Mouse (Mus musculus) E14TG2a.4 (cell line): ENCODE data around the gene Sh3bp4.

ENCODE experiments used
- H3K27me3 ChIP-seq: 2 replicates; pipeline ENCODE4 v1.6.1; 2014; ENCODE audit warnings: low read length, control low read depth; ENCODE audit not compliant: insufficient read depth
- H3K36me3 ChIP-seq: 2 replicates; pipeline ENCODE4 v1.6.1; 2014; ENCODE audit warnings: low read length, control low read depth; ENCODE audit not compliant: insufficient read depth
- H3K4me1 ChIP-seq: replicated peaks from 2 replicates; pipeline ENCODE4 v1.6.1; 2014; ENCODE audit warnings: low read depth, low read length, control low read depth
- H3K4me3 ChIP-seq: replicated peaks from 2 replicates; pipeline ENCODE4 v1.5.1; 2014; ENCODE audit warnings: mild to moderate bottlenecking, low read length
- H3K9me3 ChIP-seq: 2 replicates; pipeline ENCODE4 v1.6.1; 2014; ENCODE audit warnings: low read length, control low read depth
- CTCF ChIP-seq: conservative IDR thresholded peaks from 2 replicates; pipeline ENCODE4 v1.5.1; 2014; ENCODE audit warnings: low read length
- NANOG ChIP-seq: IDR thresholded peaks from 2 replicates; pipeline ENCODE4 v1.6.1; 2014; ENCODE audit warnings: borderline replicate concordance, low read length, mixed read lengths
- POU5F1 ChIP-seq: IDR thresholded peaks from 2 replicates; pipeline ENCODE4 v1.6.1; 2014; ENCODE audit warnings: low read length, borderline replicate concordance

The Sh3bp4 gene

DNA sequence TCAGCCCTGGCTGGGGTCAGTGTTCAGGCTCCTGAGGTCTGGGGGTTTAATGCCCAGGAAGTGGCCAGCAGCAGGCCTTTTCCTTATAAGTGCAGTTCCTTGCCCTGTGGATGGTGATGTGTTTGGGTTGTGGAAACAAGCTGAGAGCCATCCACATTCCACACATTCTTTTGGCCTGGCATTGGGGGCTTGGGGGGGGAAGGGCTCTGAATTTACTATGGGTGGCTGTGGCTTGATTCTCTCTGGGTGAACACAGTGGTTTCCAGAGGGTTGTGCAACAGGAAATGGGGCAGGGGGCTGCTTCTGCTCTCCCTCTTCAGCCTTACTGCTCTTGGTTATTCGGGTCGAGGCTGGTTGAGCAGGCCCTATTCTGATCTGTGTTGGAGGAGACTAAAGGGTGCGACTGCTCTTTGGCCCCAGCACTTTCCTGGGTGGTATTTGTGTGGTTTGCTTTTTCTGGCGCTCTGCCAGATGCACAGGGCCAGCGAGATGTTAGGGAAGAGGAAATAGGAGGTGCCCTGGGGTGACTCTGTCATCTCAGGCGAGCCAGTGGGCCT is 38.2 kb downstream of the Sh3bp4 start:
- H3K27me3 ChIP-seq, result no peaks in the 10 kb centered on the region
- H3K36me3 ChIP-seq, result peaks cover 20% of the 10 kb centered on the region
- peak; percentile 24; the same call in 1 of the 2 replicates for TF ChIP-seq NANOG
- TF ChIP-seq POU5F1, result no peak
- TF ChIP-seq CTCF, result no peak
- H3K4me1 ChIP-seq, result peaks cover 52% of the 10 kb centered on the region
- no peak overlapping the region for H3K4me3 ChIP-seq
- H3K9me3 ChIP-seq, result no peaks in the 10 kb centered on the region

DNA sequence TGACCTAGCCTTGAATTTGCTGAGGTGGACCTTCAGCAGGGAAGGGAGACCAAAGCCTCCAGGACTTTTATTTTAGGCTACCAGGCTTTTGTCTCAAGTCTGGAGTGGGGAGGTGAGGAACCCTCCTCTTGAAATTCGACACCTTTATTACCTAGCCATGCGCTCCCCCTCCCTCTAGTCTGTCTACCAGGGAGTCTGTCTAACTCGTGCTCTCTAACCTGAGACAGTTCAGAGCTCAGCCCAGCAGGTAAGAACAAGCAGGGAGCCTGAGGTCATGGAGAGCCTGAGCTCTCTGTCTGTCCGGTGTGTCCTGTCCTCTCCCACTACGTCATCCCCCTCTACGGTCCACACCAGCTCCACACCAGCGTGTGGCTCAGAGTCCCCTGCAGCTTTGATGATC is 39.6 kb downstream of the Sh3bp4 start:
- H3K4me1 ChIP-seq, result peaks cover 52% of the 10 kb centered on the region

DNA sequence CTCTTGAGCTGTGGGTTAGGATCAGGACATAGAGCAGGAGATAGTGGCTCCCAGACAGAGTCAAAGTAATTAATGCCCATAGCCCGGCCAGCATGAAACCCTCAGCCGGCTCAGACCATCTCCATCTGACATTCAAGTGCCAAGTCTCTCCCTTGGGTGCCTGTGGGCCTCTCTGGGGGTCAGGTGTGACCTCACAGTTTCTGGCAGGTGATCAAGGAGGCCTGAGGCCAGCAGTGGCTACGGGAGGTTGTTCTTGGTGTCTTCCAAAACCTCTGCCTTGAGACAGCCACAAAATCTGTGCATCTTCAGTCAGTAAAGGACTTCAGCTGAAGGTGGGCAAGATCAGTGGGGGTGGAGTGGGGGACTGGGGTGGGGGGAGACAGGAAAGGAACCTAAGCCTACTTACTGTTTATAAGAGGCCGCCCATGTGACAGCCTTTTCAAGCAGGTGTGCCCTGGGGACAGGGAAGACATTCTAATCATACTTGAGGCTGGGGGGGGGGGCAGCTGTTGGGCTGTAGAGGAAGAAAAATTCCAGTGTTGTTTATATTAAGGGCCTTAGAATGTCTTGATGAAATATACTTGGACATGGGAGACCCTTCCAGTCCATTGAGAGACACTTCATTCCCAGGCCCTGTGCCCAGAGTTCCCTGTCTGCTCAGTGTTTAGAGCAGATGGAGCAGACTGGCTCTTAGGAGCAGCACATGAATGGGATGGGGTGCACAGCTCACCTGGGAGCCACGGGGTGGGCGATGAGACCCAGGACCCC is 40.7 kb downstream of the Sh3bp4 start:
- TF ChIP-seq POU5F1 (no peak), CTCF (no peak), NANOG (no peak)

More for the DNA sequence above, 39.6 kb downstream of the Sh3bp4 start:
- Histone ChIP-seq H3K27me3 (no peaks in the 10 kb centered on the region), H3K4me3 (no peak overlapping the region; the same call in 1 of the 2 replicates), H3K9me3 (no peaks in the 10 kb centered on the region), H3K36me3 (peaks cover 15% of the 10 kb centered on the region)
- no peak for TF ChIP-seq POU5F1

DNA sequence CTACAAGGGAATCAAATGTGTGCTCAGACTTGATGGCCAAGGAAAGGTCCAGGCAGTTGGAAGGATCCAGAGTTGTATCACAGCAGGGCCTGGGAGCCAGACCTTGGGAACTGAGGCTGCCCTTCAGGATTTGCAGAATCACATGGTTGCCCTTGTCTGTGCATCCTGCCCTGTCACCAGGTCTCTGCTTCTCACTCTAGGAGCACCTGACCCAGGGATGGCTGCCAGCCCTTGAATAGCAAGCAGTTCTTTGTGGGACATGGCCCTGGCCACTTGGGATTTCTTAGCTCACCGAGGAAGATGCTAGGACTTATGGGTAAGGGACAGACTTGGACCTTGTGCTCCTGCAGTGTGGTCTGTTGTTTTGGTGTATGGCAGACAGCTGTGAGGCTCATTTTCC is 42.3 kb downstream of the Sh3bp4 start:
- TF ChIP-seq CTCF (no peak), NANOG (no peak), POU5F1 (no peak)
- Histone ChIP-seq H3K4me1 (peaks cover 61% of the 10 kb centered on the region), H3K27me3 (no peaks in the 10 kb centered on the region), H3K36me3 (peaks cover 12% of the 10 kb centered on the region), H3K4me3 (no peak overlapping the region), H3K9me3 (no peaks in the 10 kb centered on the region)

More for the DNA sequence above, 40.7 kb downstream of the Sh3bp4 start:
- Histone ChIP-seq H3K4me3 (no peak overlapping the region), H3K36me3 (peaks cover 15% of the 10 kb centered on the region), H3K9me3 (no peaks in the 10 kb centered on the region), H3K27me3 (no peaks in the 10 kb centered on the region), H3K4me1 (peaks cover 61% of the 10 kb centered on the region)

DNA sequence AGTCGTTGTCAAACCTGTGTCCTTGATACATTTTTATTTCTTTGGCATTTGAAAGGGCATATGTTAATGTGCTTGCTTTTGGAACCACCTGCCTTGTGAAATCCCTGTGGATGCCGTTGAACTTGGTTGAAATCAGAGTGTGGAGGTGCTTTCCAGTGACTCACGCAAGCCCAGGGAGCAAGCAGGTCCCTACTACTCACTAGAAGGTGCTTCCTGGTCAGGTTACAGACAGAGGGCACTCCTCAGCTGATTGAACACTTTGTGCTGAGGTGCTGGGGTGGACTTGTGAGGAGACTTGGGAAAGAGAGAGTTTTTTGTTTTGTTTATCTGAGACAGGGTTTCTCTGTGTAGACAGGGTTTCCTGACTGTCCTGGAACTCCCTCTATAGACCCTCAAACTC is 43.5 kb downstream of the Sh3bp4 start:
- peaks cover 8% of the 10 kb centered on the region for H3K36me3 ChIP-seq
- H3K27me3 ChIP-seq, result no peaks in the 10 kb centered on the region
- H3K9me3 ChIP-seq, result no peaks in the 10 kb centered on the region
- H3K4me1 ChIP-seq, result peaks cover 49% of the 10 kb centered on the region
- no peak overlapping the region for H3K4me3 ChIP-seq
- no peak for TF ChIP-seq POU5F1
- no peak for TF ChIP-seq NANOG
- TF ChIP-seq CTCF, result no peak

DNA sequence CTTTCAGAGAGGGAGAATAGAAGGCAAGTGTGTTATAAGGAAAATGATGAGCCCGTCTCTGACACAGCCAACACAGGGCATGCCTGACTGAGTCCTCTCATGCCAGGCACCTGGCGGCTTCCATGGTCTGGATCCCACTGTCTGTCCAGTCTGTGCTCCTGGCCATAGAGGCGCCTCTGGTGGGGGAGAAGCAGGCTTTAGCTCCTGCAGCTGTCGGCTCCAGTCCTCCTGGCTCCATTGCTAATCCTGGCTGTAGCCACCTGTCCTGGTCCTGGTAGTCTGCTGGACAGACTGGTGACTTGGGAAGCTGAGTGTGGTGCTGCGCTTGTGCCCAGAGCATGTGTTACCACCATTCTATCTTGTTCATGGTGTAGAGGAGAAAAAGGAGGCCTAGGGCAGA is 46.8 kb downstream of the Sh3bp4 start:
- Histone ChIP-seq H3K4me3 (no peak overlapping the region), H3K27me3 (no peaks in the 10 kb centered on the region), H3K9me3 (no peaks in the 10 kb centered on the region), H3K36me3 (peaks cover 19% of the 10 kb centered on the region), H3K4me1 (peaks cover 33% of the 10 kb centered on the region)
- TF ChIP-seq NANOG (no peak), POU5F1 (no peak)

DNA sequence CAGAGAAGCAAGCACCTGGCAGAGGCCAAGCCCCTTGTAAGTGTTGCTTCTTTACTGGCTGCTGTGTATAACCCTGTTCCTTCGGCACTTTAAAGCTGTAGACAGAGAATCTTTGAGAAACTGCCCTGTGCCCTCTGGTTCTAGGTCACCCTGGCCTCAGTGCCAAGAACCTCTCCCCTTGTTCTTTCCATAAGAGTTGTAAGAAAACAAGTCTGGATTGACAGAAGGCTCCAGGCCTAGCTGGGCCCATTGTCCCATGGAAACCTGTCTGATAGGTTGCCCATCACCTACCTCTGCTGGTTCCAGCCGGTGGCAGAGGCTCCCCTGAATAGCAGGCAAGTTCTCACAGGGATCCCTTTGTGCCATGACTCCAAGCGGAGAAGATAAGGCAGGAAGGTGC is 47.9 kb downstream of the Sh3bp4 start:
- Histone ChIP-seq H3K4me1 (peaks cover 28% of the 10 kb centered on the region), H3K36me3 (peaks cover 12% of the 10 kb centered on the region), H3K9me3 (no peaks in the 10 kb centered on the region), H3K27me3 (no peaks in the 10 kb centered on the region), H3K4me3 (no peak overlapping the region)
- no peak for TF ChIP-seq POU5F1
- TF ChIP-seq CTCF, result no peak
- no peak for TF ChIP-seq NANOG

DNA sequence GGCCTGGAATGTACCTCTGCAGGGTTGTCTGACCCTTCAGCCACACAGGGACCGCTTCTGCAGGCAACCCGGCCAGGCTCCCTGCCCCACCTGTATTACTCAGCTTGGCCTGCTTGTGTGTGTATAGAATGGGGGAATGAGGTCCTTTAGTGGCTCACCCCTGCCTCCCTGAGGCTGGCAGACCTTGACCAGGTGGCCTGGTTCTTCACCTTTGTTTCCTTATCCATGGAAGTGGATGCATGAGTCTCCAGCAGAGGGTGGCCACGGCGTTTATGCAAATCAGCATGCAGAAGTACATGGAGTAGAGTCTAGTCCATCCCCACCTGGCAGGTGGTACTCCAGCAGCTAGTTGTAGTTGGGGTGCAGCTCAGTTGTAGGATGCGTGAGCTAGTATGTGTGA is 48.6 kb downstream of the Sh3bp4 start:
- Histone ChIP-seq H3K27me3 (no peaks in the 10 kb centered on the region), H3K36me3 (peaks cover 12% of the 10 kb centered on the region), H3K4me1 (peaks cover 36% of the 10 kb centered on the region), H3K9me3 (no peaks in the 10 kb centered on the region), H3K4me3 (no peak overlapping the region)
- TF ChIP-seq NANOG (no peak), CTCF (no peak), POU5F1 (no peak)
